Mouse (Mus musculus): ENCODE results near the gene Crybg3.
A peak's percentile ranks its signal among the peaks of the same experiment; 100 is the strongest.
"Not testable (repeated sequence)": the region's sequence is repeated elsewhere in the genome, so short reads cannot be mapped to it uniquely, and the experiment has no call there.

Crybg3 gene

GRCm38 (mm10) chr16:59532561-59532960 is 68.2 kb downstream of the Crybg3 start:
- DNase-seq (ENCODE audit: low spot score), result no peak

- DNase-seq (ENCODE audit: low spot score), result no peak
These were observed 69.5 kb downstream of the Crybg3 start for GRCm38 (mm10) chr16:59531243-59531642.

GRCm38 (mm10) chr16:59529570-59529969 is 71.2 kb downstream of the Crybg3 start:
- no peak for DNase-seq (ENCODE audit: low spot score)

- no peak for DNase-seq (ENCODE audit: low spot score)
These were observed 73.8 kb downstream of the Crybg3 start for GRCm38 (mm10) chr16:59526939-59527338.

GRCm38 (mm10) chr16:59521752-59522423 is 78.9 kb downstream of the Crybg3 start:
- DNase-seq (ENCODE audit: low spot score), result no peak

- DNase-seq (ENCODE audit: low spot score), result no peak
These were observed 83.1 kb downstream of the Crybg3 start for GRCm38 (mm10) chr16:59517447-59518219.

- DNase-seq (ENCODE audit: low spot score), result no peak
These were observed 83.8 kb downstream of the Crybg3 start for GRCm38 (mm10) chr16:59516965-59517364.

GRCm38 (mm10) chr16:59515169-59515568 is 85.6 kb downstream of the Crybg3 start:
- DNase-seq (ENCODE audit: low spot score), result no peak

GRCm38 (mm10) chr16:59509830-59510229 is 90.9 kb downstream of the Crybg3 start:
- DNase-seq (ENCODE audit: low spot score), result no peak

- DNase-seq (ENCODE audit: low spot score), result no peak
These were observed 101.6 kb downstream of the Crybg3 start for GRCm38 (mm10) chr16:59499180-59499579.

- DNase-seq (ENCODE audit: low spot score), result no peak
These were observed 102.8 kb downstream of the Crybg3 start for GRCm38 (mm10) chr16:59497947-59498346.

GRCm38 (mm10) chr16:59493199-59493598 is 107.6 kb downstream of the Crybg3 start:
- no peak for DNase-seq (ENCODE audit: low spot score)

GRCm38 (mm10) chr16:59487975-59488548 is 112.7 kb downstream of the Crybg3 start:
- DNase-seq (ENCODE audit: low spot score), result no peak

GRCm38 (mm10) chr16:59487239-59487638 is 113.5 kb downstream of the Crybg3 start:
- no peak for DNase-seq (ENCODE audit: low spot score)

GRCm38 (mm10) chr16:59477955-59478354 is 122.8 kb downstream of the Crybg3 start:
- DNase-seq (ENCODE audit: low spot score), result no peak

- DNase-seq (ENCODE audit: low spot score), result peak; percentile 60
These were observed 126.0 kb downstream of the Crybg3 start for GRCm38 (mm10) chr16:59474788-59475187.

GRCm38 (mm10) chr16:59472546-59472945 is 128.2 kb downstream of the Crybg3 start:
- no peak for DNase-seq (ENCODE audit: low spot score)

- DNase-seq (ENCODE audit: low spot score), result peak; percentile 75
These were observed 129.0 kb downstream of the Crybg3 start, which contains the start of gene Riox2 for GRCm38 (mm10) chr16:59471637-59472278. Gene Riox2 (plus strand): TSS chr16:59471775.

- DNase-seq (ENCODE audit: low spot score), result no peak
These were observed 130.9 kb downstream of the Crybg3 start for GRCm38 (mm10) chr16:59469846-59470245.

GRCm38 (mm10) chr16:59463973-59464372 is 136.8 kb downstream of the Crybg3 start:
- DNase-seq (ENCODE audit: low spot score), result no peak

- no peak for DNase-seq (ENCODE audit: low spot score)
These were observed 137.2 kb downstream of the Crybg3 start for GRCm38 (mm10) chr16:59463567-59463966.

- not testable (repeated sequence) for DNase-seq (ENCODE audit: low spot score)
These were observed 141.4 kb downstream of the Crybg3 start for GRCm38 (mm10) chr16:59459259-59459861.
